Mouse (Mus musculus) WW6 (cell line): Measurements from ENCODE around the gene Kcna6.

ENCODE experiments used
- DNase-seq: peaks from one replicate; pipeline ENCODE4 v3.0.0-alpha.2; 2013; ENCODE audit warnings: low read depth, low spot score

Gene Kcna6

DNA sequence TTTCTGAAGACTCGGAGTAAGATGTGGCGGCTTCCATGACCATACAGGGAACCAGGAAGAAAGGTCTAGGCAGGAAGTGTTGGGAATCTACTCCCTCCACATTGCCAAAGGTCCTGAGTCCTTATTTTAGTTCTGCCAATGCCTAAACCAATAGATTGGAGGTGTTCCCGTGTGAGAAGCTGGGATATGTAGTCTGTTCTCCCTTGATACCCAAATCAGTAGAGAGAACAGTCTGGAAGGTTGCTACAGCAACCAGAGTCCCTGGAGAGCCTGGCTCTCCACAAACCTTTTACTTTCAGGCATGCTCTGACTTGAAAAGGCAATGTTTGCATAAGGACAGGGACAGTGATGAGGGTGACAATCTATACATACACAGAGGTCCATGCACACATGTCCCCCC, 4.7 kb downstream of the Kcna6 start:
- no peak for DNase-seq

DNA sequence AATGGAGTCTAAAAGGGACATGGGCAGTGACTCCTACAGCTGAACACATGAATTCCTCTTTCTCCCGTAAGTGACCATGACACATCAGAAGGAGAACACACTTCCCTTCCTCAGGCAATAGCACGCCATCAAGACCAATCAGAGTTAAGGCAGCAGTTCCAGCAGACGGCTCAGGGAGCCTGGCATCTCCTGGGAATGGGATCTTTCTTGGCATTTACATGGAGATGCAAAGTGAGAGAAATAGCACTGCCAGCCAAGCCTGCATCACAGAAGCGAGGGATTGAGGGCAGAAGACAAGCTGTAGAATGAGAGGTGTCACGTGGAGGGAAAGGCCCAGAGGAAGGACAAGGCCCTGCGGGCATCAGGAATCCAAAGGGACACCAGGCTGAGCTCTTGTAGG, 7.8 kb downstream of the Kcna6 start:
- DNase-seq: no peak

DNA sequence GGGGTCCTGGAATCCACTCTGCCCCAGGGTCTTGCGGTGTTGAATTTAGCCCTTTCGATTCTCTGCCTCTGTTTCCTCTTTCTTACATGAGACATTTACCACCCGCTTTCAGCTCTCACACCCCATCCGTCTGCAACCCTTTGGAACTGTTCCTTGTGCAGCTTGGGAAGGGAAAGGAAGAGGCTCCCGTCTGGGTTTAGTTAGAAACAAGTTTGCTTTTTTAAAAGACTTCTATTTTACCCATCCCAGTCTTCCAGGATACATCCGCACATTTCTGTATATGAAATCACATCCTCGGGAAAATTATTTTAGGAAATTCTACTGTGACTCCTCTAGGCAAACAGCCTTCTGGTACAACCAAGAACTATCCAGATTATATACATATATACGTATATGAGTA, 11.7 kb downstream of the Kcna6 start:
- no peak for DNase-seq

DNA sequence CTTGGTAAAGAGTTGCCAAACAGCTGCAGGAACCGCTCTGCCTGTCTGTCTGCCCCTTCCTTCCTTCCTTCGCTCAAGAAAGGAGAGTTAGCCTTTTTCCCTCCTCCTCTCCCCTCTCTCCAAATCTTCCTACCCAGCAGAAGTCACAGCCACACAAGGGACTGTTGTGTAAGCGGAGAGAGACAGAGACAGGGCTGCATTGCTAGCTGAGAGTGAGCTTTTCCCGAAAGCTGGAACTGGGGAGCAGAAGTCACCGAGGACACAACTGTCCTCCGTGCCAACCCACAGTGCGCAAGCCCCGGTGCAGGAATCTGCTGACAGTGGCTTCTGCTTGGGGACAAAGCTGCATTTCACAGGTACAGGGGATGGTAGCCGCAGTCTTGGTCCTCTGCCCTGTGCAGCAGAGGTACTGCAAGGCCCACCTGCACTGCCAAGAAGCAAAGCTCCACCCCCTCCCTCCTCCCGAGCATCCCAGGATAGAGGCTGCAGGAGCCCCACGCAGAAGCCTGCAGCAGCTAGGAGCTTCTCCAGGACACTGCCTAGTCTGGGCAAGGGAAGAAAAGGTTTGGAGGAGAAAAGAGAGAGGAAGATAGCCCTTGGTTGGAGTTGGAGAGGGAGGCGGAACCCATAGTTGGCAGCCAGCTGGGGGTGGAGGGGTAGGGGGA, 21.9 kb downstream of the Kcna6 start:
- no peak for DNase-seq

DNA sequence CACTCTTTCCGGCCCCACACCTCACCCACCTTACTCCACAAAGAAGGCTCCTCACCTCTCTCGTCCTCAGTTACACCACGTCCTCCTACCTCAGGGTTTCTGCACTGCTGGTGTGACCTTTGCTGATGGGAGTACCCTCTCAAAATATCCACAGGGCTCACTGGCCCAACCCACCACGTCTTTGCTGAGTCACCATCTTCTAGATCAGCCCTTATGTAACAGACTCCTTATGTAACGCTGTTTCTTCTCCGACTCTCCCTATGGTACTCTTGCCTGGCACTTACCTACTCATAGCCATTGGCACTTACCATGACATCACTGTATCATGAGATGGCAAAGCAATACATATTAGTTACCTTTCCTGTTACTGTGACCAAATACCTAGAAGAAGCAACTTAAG, 27.9 kb downstream of the Kcna6 start:
- no peak for DNase-seq

DNA sequence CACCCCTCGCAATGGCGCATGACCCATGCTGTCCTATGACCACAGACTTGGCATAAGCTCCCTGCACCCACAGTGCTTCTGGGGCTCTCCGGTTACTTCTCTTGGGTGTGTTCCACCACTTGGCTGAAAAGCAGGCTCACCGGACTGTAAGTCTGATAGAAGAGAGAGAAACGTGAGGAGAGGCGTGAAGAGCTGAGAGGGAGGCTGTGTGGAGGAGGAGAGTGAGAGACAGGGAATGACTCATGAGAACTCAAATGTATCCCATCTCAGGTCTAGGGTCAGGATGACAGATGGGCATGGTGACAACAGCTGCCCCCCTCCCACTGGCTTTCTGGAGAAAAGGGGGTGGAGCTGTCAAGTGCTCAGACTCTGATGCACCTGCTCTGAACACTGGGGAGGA, 34.5 kb downstream of the Kcna6 start:
- DNase-seq: no peak

DNA sequence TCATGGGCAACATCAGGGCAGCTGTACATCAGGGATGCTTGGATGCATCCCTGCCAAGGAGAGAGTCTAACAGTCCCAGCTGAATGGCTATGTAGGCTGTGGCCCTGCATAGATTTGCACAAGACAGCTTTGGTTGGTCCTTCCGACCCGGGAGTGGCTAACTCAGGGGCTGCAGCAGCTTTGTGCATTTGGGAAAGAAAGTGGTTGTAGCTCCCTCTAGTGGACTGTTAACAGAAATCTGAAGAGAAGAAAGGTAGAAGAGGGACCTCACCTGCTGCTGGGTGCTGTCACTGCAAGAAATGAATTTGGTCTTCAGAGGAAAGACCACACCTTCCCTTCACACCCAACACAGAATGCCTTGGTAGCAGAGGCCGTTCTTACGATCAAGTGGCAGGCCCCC, 36.0 kb downstream of the Kcna6 start:
- DNase-seq: peak; percentile 54

DNA sequence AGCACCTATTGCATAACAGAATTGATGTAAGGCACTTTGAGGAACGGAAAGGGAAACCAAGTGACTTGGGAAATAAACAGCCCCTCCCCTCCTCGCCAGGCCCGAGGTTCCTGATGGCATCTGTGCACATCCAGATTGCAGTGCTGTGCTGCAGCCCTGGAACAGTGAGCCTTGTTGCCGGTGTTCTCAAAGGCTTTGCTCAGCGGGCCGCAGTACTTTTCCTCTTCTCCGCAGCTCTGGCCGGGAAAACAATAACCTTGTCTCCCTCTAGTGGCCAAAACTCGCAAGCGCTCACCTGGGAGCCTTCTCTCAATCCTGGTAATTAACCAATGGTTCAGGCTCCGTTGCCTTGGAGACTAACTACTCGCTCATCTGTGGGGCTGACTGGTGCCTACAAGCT, 38.4 kb downstream of the Kcna6 start:
- DNase-seq: peak; percentile 79

DNA sequence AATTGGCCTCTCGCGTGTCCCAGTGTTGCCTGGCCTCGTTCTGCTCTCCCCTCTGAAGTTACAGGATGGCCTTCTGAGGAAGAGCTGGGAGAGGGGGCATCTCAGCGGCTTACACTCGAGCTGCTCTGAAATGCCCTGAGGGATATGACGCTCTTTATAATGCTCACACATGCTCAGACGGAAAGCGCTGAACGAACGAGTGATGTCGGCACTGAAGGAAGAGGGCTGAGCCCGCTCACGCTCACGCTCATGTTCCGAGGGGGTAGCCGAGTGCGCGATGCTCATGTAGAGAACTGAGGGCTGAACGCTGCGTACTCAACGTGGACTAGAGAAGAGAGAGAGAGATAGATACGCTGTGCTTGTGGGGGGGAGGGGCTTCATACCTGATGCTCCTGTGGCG, 39.3 kb downstream of the Kcna6 start:
- DNase-seq: no peak

DNA sequence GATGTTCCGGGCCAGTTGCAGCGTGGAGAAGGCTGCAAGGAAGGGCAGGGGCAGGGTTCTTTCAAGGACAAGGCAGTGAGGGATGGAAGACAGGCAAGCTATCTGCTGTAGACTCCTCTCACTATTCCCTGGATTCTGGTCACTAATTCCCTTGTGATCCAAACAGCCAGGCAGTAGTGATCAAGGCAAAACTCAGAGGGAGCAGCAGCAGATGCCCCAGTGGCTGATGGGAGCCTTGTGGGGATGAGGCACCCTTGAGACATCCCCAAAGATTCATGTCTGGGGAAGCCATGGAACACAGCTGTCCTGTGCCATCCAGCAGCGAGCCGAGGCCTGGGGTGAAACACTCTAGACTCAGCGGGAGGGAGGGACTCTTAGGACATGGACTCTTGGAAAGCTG, 40.5 kb downstream of the Kcna6 start:
- DNase-seq: no peak

DNA sequence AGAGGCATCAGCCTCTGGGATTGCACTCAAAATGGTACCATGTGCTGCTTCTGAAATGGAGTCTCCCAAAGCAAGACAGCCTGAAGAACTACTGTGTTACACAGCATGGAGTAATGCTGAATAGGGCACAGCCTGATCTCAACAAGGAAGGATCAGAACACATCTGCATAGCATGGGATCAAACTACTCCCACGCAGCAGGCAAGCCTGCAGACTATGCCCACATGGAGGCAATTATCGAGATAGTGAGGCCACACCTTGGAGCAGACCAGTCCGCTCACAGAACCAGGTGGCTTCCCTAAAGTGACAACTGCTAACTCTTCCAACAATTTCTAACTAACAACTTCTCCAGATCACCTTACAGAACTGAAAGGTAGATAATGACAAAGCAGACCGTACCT, 53.4 kb downstream of the Kcna6 start:
- no peak for DNase-seq

DNA sequence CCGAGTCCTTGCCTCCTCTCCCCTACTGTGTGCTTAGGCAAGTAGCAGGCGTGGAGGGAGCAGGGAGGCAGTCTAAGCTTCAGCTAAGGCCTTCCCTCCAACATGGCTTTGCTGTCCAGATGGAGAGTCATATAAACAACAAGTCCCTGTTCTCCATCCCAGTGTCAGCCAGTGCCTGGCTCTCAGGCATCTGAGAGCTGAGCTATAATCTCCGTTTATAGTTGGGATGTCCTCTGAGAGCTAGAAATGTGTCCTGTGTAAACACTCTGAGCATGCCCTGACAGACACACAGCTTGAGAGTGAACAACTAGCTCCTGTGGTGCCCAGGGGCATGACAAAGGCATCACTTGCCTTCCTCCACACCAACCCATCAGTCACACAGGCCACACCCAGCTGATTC, 55.3 kb downstream of the Kcna6 start:
- no peak for DNase-seq

DNA sequence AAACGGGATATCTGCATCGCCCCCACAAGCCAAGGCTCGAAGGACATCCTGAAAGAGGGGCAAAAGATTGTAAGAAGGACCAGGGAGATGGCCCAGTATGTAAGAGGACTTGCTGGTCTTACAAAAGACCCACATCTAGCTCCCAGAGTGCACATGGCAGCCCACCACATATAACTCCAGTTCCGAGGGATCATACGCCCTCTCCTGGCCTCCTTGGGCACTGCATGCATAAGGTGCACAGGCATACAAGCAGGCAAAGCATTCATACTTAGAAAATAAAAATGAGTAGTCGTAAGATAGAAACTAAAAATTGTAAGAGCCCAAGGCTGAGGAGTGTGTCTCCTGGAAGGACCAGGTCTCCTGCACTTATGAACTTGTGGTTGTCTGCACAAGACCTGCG, 61.5 kb downstream of the Kcna6 start:
- DNase-seq: peak; percentile 20

DNA sequence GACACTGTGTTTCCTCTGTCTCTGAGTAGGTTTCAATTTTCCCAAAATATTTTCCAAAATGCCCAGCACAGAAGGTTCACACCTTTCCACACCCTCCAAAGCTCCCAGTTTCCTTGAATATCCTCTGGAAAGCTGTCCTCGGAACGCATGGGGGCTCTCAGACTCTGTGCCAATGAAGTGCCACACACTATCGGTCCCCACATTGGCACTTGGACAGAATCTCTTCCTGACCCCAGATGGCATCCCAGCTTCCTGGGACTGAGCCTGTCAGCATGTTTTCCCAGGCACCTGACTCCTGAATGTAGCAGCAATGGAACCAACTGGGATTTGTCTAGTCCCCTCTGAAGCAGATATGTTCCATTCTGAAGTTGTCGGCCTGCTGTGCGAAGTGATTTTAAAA, 73.5 kb downstream of the Kcna6 start:
- no peak for DNase-seq

DNA sequence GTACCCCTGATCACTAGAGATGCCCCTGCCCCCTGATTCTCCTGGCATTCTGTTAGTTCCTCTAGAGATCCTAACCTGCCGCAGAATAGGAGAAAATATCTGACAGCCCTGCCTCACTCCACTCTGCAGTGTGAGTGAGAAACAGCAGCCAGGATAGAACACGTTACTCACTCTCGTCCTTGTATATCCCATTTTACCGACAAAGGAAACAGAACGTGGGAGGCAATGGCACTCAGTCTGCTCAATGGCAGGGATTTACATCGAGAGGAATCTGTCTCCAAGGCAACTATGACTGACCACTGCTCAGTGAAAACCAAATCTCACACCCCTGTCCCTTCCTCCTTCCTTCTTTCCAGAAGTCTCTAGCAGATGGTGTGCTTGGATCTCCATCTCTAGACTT, 74.4 kb downstream of the Kcna6 start:
- DNase-seq: no peak

DNA sequence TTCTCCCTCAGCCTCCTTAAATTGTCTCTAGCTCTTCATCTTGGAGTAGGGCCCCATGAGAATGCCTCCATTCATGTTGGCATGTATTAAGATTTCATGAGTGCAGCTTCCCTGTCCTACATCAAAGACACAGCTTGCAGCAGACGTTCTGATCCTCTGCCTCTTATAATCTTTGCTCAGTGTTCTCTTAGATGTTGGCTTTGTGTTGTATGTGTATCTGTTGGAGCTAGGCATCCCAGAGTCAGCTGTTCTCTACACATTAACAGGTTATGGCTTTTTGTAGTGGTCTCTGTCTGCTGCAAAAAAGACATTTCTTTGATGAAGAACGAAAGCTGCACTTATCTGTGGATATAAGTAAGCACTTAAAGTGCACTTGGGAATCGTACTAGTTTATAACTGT, 75.9 kb downstream of the Kcna6 start:
- DNase-seq: no peak
